Mouse (Mus musculus): Measurements from ENCODE around the gene Zgrf1. TPM values are rescaled to one million over a fixed set of nuclear protein-coding genes. Genes with fewer than 3 reads are reported as not detected.

Gene Zgrf1
- total RNA-seq (2021) = 1 to 10 TPM; 2.7 to 3.2 TPM

DNA sequence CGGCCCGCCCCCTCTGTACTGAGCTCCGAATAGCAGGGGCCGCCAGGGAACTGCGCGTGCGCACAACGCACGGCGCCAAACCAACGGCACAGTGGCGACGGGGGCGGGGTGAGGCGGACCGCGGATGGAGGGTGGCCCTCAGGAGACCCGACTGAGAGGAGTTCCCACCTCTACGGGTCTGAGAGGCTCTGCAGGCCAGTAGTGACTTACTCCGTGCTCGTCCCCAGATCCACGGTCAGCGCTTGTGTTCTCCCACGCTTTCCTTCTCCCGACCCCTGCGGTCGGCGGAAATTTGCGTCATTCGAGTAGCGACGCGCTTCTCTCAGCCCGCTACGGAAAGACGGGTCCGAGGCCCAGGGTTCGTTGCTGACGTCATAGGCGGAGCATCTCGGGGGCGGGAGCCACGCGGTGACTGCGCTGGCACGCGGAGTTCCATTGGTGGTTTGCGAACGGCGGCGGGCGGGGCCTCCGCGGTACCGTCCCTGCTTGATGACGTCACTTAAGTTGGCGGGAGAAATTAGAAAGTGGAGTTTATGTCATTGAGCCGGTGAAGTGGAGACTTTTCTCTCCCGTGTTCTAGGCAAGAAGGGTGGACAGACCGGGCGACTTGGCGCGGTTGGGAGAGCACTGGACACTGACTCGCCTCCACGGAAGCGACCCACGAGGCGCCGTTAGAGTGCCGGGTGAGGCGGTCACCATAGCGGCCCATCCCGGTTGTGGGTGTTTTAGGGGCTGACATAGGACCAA is at the start of gene Zgrf1, which contains the start of gene Larp7:
Gene Zgrf1, plus strand, starts transcription at position 517 of the 747 bp plus-strand sequence.
Gene Larp7, minus strand, starts transcription at position 377 of the 747 bp plus-strand sequence.
- peak; percentile 98 to 99 for DNase-seq
- intact Hi-C loops (cut with DNase I) = no loop called here

DNA sequence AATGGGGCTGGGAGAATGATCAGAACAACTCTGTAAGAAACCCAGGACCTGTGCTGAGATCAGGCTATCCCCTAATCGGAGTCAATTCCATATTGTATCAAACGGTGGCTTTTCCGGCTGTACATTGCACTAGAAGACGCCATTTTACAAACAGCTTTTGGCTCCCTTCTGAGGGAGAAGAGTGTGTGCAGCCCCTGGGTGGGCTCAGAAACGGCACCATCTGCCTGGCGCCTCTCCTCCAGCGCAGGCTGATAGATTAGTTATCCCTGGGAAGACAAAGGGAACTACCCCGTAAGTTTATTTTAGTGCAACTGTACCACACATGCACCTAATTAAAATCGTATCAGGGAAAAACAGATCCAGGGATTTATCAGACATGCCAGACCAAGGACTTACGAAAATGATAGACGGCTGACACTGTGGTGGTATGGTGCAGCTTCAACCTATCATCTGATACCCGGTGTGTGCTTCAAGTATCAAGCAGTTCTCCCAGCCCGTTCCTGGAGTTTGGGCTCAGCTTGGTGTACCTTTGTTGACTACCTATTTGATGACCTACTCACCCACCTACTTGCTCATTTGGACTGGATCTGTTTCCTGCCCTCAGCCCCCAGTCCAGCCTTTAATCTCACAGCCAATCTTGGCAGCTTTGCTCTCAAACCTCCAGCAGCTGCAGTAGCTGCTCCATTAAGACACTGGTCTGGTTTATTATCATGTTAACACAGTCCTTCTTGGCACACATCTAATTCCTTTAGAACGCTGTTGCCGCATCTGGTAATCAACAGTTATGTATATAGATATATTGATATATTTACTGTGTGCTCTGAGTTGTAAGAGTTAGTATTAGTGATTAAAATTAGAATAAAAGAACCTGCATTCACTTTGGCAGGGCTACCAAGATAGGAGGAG is 45.2 kb upstream of the Zgrf1 start:
- intact Hi-C loops (cut with DNase I) = no loop called here
- no peak for DNase-seq

DNA sequence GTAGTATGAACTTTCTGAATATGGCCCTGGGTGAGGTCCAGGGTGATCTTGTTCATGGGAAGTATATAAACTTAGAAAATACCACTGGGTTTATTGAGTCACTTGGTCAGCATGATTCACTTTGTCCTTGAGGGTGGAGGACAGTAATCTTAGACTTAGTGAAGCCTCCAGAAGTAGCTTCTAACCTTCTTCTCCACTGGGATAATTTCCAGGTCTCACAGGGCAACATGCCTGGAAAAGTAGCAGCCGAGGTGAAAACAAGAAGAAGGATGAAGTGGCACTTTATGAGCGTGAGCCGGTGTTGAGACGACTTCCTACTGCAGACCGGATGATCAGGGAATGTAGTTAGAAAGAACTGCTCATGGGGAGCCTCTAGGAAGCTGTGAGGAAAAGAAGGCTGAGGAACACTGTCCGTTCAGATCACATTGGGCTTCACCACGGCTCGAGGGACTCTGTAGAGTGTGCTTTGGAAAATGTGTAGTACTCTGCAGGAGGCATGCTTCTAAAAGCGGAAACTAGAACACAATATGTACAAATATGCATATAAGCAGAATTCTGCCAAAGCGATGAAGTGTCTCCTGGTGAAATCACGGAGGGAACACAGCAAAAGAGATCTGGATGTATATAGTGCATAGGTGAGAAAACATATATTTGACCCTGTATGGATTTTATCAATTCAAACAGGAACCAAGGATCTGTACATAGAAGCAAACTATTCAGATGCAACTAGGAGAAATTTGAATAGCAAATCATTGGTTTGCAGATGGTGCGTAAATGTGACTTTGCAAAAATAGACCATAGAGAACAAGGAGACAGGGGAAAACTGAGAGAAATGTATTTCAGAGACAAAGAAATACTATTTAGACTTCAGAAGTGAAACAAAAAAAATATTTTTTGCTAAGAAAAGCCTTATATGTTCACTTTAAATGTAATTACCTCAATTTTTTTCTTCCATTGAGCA is 41.2 kb upstream of the Zgrf1 start:
- intact Hi-C loops (cut with DNase I) = no loop called here
- no peak for DNase-seq

DNA sequence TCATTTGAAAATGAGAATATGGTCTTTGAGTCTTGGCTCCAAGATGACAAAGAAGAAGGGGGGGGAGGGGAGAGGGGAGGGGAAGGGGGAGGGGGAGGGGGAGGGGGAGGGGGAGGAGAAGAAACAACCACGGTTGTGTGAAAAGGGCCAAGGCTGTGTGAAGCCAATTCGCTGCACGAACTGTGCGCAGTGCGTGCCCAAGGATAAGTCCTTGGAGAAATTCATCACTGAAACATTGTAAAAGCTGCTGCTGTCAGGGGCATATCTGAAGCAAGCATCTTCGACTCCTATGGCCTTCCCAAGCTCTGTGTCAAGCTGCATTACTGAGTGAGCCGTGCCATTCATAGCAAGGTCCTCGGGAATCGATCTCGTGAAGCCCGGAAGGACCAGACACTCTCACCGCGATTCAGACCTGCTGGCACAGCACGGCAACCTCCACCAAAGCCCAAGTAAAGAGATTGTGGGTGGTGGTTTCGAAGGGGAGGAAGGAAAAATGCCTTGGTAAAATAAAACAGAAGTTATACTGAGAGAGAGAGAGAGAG is 40.4 kb upstream of the Zgrf1 start:
- intact Hi-C loops (cut with DNase I) = no loop called here
- no peak for DNase-seq

DNA sequence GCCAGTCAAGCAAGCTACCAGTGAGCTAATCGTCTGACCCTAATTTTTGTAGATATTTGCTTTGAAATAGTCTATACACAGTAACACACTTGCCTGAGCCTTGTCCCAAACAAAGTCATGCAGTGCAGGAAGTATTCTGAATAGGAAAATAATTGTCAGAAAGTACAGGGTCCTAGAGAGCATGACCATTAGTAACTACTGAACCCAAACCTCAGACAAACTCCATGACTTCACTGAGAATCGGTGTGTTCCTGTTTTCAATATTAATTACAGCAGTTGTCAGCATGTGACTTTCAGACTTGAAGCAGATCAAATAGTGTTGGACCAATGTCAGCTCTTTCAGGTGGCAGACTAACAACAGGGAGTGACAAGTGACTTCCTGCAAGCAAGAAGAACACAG is 39.6 kb upstream of the Zgrf1 start:
- intact Hi-C loops (cut with DNase I) = no loop called here
- DNase-seq = no peak

DNA sequence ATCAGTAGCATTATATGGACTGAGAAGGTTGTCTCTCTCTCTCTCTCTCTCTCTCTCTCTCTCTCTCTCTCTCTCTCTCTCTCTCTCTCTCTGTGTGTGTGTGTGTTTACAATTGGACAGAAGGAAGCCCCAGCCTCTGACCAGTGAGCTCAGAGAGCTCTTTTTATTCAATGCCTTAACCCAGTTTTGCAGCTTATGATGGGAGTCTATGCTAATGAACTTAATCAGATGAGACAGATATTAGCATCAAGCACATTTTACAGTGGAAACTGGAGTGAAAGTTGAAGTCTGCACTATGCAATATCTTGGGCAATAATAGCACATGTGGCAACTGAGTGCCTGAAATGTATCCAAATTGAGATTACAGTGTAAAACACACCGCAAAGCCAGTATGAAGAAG is 38.0 kb upstream of the Zgrf1 start:
- intact Hi-C loops (cut with DNase I) = no loop called here
- DNase-seq = no peak

DNA sequence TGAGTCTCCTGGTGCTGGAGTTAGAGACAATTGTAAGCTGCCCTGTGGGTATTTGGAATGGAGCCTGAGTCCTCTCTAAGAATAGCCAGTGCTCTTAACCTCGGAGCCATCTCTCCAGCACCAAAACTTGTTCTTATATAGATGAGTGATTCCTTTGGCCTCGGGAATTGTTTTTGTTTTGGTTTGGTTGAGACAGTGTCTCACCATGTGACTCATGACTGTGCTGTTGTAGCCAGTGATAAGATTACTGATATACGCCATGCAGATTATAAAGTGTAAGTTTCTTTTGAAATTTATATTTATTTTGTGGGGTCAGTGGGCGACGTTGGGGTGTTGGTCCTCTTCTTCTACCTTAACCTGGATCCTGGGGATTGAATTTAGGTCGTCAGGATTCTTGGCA is 33.0 kb upstream of the Zgrf1 start:
- intact Hi-C loops (cut with DNase I) = loop anchor here (2.0 kb wide), 1 partner anchor 21 kb away; the partner anchor contains the start of gene Ank2
- DNase-seq = peak in 1 of 2 experiments; percentile 42

DNA sequence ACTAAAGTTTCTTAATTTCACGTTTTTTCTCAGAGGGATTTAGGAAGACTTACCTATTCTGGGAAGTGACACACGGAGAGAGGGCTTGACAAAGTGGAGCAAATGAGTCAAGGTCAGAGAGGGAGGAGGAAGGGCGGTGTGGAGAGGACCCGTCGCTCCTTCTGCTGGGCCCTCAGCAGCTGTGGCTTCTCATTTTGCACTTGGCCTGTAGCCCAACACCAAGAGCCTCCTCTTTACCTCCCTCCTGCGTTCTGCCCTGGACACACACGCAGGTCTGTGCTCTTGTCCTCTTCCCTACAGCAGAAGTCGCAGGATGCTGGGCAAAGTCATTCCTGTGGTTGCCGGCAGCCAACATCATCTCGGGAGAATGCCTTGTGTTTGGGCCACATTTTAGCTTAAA is 32.1 kb upstream of the Zgrf1 start:
- DNase-seq = peak; percentile 62 to 63
- intact Hi-C loops (cut with DNase I) = loop anchor here (2.0 kb wide), 1 partner anchor 22 kb away; the partner anchor contains the start of gene Ank2

DNA sequence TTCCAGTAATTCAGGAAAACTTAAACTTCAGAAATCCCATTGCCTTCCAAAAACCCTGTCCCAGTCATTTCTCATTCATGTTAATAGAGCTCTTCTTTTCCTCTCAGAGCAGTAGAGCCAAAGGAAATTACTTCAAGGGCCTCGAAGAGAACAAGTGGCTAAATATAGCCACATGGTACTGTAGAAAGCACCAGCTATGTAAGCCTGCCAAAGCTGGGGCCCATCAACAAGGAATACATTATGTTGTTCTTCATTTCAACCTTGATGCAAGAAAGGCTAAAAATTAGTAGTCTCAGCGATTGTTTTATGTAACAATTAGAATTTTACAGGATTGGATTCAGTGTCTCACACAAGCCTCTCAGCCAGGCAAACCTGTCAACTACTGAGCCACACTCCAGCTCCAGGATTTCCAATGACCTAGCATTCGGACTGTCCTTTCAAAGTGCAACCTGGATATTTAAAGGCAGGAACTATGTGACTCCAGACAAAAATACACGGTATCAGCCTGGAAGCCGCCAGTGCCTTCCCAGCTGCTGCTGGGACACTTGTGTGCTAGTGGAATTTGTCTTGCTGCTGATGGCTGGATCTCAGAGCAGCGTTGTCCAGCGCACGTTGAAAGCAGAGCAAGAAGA is 28.0 kb upstream of the Zgrf1 start:
- intact Hi-C loops (cut with DNase I) = no loop called here
- DNase-seq = peak; percentile 58 to 60

DNA sequence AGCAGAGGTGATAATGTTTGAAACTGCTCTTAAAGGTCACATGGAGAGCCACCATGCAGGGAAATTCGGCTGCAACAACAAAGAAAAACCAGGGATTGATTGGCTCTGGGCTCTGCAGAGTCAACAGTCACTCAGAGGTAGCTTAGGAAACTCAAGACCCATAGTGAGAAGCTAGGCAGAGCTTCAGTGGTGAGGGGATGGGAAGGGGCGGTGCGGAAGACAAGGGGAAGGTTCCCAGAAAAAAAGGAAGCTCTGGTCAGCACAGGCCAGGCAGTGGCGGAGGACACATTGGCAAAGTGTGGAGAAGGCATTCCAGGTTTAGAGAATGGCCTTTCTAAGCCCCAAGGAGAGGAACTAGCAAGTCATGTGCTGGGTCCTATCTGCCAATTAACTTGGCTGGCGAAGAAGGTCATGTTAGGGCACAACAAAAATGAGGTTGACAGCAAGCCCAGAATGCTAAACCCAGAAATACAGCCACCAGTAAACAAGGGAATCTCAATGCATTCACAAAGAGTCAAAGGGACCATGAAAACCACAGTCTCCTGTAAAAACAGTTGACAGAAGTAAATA is 25.7 kb upstream of the Zgrf1 start:
- intact Hi-C loops (cut with DNase I) = no loop called here
- DNase-seq = peak; percentile 77 to 82

DNA sequence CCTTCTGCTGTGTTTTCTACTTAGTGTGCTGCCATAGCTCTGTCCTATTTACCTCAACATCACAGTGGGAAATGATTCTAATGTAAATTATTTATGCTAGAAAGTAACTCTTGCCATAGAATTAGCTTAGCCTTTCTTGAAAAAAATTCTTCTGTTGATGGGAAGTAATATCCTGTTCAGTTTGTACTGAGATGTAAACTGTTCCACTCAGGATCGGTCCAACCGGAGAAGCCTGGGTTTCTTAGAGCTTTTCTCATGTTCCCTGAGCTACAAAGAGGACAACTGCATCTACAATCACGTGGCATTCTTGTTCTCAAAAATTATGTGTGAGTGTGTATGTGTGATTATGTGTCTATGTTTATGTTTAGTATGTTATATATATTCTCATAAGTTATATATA is 24.1 kb upstream of the Zgrf1 start:
- intact Hi-C loops (cut with DNase I) = no loop called here
- no peak for DNase-seq

DNA sequence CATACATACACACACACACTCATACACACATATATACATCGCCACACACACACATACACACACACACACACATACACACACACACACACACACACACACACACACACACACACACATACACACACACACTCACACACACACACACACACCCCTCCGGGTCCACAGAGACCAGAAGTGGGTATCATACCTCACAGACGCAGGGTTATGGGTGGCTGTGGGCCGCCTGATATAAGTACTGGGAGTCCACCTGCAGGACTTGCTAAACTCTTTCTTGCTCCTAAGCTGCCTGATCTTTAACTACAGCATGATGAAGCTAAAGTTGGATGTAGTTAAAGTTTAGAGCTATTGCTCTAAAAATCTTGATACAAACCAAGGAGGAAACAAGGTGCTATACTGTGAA is 23.5 kb upstream of the Zgrf1 start:
- no peak for DNase-seq
- intact Hi-C loops (cut with DNase I) = no loop called here

DNA sequence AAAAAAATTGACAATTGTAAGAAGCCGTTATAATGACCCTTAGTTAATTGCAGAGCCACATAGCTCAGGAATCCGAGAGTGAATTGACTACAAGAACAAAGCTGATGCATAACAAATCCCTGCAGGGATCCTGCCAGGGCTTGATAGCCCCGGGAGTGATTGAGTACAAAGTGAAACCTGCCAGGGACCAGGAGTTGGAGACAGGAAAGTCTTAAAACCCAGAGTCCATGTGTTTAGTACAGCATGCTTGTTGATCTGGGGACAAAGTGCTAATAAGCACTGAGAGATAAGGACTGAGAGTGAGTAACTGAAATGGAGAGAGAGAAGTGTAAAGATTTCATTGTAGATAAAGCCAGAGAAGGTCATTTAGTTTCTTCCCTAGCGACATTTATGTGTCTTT is 23.0 kb upstream of the Zgrf1 start:
- no peak for DNase-seq
- intact Hi-C loops (cut with DNase I) = no loop called here

DNA sequence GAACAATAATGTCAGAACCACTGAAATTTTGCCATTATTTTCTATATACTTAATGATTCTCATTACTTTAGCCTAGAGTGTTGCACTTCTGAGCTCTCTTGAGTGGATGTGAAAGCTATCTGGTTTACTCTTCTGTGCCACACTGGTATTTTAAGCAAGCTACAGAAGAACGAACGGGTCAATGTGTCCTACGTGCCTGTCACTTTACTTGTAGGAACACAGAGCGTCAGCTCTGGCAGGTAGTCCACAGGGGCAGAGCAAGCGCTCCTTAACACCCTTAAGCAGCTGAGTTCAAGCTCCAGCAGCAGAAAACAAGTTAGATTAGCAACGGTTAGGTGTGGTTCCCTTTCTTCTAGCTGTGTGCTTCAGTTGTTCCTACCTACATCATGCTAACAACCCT is 14.1 kb upstream of the Zgrf1 start:
- intact Hi-C loops (cut with DNase I) = no loop called here

DNA sequence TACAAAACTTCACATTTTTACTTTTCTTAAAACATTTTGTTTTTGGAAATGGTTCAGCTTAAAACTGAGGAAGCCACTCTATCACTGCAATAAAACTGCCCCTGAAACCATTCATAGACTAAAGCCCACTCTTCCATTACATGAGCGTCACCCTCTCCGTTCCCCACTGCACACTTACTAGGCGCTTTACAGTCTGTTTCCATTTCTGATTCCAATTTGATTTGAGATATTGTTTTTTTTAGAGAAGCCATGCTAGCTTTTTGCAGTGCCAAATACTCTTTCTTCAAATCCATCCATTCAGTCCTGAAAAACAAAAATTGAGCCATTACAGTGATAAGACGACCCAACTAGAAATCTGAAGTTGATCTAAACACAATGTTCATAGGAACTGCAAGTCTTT is 9.3 kb upstream of the Zgrf1 start:
- intact Hi-C loops (cut with DNase I) = no loop called here
- DNase-seq = no peak

More for the DNA sequence above, 14.1 kb upstream of the Zgrf1 start:
- peak in 1 of 2 experiments; percentile 16 for DNase-seq

DNA sequence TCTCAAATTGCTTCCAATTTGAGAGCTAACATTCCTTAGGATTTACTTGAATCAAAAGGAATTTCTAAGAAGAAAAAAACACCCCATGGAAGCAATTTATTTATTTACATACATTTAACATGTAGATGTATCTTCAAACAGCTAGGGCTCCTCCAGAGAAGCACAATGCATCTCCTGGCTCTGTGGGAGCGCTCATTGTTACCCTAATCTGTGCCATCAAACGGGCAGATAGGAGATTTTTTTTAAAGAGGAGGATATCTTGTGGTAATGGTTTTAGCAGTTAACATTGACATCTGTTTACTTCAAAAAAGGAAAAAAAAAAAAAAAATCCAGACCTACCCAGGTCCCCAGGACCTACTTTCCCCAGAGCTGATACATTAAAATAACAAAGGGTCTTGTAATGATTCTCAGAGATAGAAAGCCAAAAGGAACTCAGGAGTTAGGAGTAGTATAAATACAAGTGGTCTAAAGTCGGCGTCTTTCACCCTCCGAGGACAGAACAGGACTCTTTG is 8.6 kb upstream of the Zgrf1 start:
- DNase-seq = no peak
- intact Hi-C loops (cut with DNase I) = loop anchor here (5.0 kb wide), 1 partner anchor 362 kb away; no protein-coding TSS in a partner anchor

DNA sequence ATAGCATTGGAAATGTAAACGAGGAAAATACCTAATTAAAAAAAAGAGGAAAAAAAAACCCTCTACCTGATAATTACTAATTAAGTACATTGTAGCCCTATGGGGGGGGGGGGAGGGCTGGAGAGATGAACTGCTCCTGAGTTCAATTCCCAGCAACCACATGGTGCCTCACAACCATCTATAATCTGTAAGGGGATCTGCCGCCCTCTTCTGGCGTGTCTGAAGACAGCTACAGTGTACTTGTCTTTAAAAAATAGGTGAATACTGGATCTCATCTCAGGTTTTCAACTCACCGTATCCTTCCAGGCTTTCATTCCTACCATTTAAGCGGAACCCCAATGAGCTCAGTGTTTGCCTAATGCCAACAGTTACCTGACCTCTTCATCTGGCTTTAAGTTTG is 5.4 kb upstream of the Zgrf1 start:
- peak in 1 of 2 experiments; percentile 39 for DNase-seq
- intact Hi-C loops (cut with DNase I) = loop anchor here (2.0 to 5.0 kb wide), 2 partner anchors 97 to 366 kb away; no protein-coding TSS in a partner anchor

DNA sequence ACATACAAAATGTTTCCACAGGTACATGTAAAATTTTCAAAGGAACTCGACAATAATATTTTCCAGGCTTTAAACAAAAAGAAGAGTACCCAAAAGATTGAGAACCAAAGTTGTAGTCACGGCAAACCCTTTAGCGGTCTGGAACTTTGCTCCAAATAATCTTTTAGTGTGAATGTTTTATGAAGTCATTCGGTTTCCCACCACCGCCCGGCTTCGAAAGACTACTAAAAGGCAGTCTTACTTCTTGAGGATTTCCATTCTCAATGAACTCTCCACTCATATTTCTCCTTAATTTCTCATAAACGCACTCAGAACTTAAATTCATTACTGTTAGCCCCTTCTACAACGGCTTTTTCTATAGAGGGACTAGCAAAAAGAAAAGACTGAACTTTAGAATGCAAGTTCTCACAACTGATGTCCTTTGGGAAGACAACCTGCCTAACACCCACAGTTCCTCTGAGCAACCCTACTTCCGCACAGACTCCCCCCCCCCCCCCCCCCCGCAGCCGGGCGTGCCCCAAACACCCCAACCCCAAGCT is 786 bp upstream of the Zgrf1 start:
- intact Hi-C loops (cut with DNase I) = no loop called here
- no peak for DNase-seq

DNA sequence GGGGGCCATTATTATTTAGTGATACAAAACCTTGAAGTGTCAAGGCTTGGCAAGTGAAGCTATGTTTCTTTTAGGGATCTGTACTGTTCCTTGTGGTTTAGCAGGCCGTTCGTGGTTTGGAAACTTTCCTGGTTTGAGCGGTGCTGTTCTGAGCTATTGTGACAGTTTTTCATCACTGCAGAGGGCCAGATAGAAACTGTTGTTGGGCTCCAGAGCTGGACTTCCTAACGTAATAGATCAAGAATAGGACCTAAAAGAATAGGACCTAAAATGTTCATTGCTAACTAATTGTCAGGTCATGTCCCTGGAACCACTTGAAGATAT is 393 bp downstream of the Zgrf1 start:
- no peak for DNase-seq
- intact Hi-C loops (cut with DNase I) = loop anchor here (2.0 kb wide), 1 partner anchor 231 kb away; no protein-coding TSS in a partner anchor

Measured in heart, postnatal 10 days (tissue).